Mouse (Mus musculus): ENCODE results near the gene Dgcr2. TPM values are rescaled to one million over a fixed set of nuclear protein-coding genes. Genes with fewer than 3 reads are reported as not detected.

Dgcr2 gene
- polyA plus RNA-seq, 1 experiment from 2014 or later: 68.8 TPM

- no peak for DNase-seq (ENCODE audit: low spot score)
- peaks cover 13% of the 10 kb centered on the region for H3K36me3 ChIP-seq (replicated peaks; ENCODE audit: control insufficient read depth, insufficient read depth, low read depth, low read length)
- 83% methylated on average over 4 of the region's 4 CpGs for WGBS
- no peak overlapping the region for H3K4me2 ChIP-seq (ENCODE audit: low read depth, low read length)
- ATAC-seq (replicated peaks; ENCODE audit: insufficient number of reproducible peaks, low FRiP score, low TSS enrichment, low read depth): no peak
- no peak overlapping the region for H3K9ac ChIP-seq (replicated peaks; ENCODE audit: low read length)
- no peak overlapping the region for H3K4me3 ChIP-seq (ENCODE audit: low read depth, low read length)
- no peaks in the 10 kb centered on the region for H3K4me1 ChIP-seq (ENCODE audit: control insufficient read depth, insufficient read depth, low read length)
- no peak overlapping the region for H3K27ac ChIP-seq (replicated peaks; ENCODE audit: low read depth, low read length)
- no peaks in the 10 kb centered on the region for H3K9me3 ChIP-seq (replicated peaks; ENCODE audit: control insufficient read depth, low read length)
- H3K27me3 ChIP-seq (ENCODE audit: control insufficient read depth, insufficient read depth, low read length): peaks cover 8% of the 10 kb centered on the region
Measured at GRCm38 (mm10) chr16:17839976-17840375, 58.4 kb downstream of the Dgcr2 start.

GRCm38 (mm10) chr16:17838051-17838450 is 60.3 kb downstream of the Dgcr2 start, which contains the start of gene Car15:
Gene Car15, minus strand, starts transcription at chr16:17838364.
- DNase-seq (ENCODE audit: low spot score) (no peak), ATAC-seq (replicated peaks; ENCODE audit: insufficient number of reproducible peaks, low FRiP score, low TSS enrichment, low read depth) (no peak)
- Histone ChIP-seq H3K9me3 (replicated peaks; ENCODE audit: control insufficient read depth, low read length) (no peaks in the 10 kb centered on the region), H3K4me3 (ENCODE audit: low read depth, low read length) (no peak within 1 kb of the TSS), H3K4me2 (ENCODE audit: low read depth, low read length) (no peak within 1 kb of the TSS), H3K9ac (replicated peaks; ENCODE audit: low read length) (no peak within 1 kb of the TSS), H3K27me3 (ENCODE audit: control insufficient read depth, insufficient read depth, low read length) (peaks cover 25% of the 10 kb centered on the region), H3K27ac (replicated peaks; ENCODE audit: low read depth, low read length) (no peak within 1 kb of the TSS), H3K4me1 (ENCODE audit: control insufficient read depth, insufficient read depth, low read length) (peaks cover 3% of the 10 kb centered on the region; the same call in 1 of the 2 replicates), H3K36me3 (replicated peaks; ENCODE audit: control insufficient read depth, insufficient read depth, low read depth, low read length) (peaks cover 6% of the 10 kb centered on the region)
- WGBS: 84% methylated on average over 6 of the region's 6 CpGs

GRCm38 (mm10) chr16:17835481-17835880 is 62.9 kb downstream of the Dgcr2 start:
- H3K9me3 ChIP-seq (replicated peaks; ENCODE audit: control insufficient read depth, low read length): no peaks in the 10 kb centered on the region
- H3K27me3 ChIP-seq (ENCODE audit: control insufficient read depth, insufficient read depth, low read length): peaks cover 50% of the 10 kb centered on the region
- H3K9ac ChIP-seq (replicated peaks; ENCODE audit: low read length): no peak overlapping the region
- H3K27ac ChIP-seq (replicated peaks; ENCODE audit: low read depth, low read length): no peak overlapping the region
- DNase-seq (ENCODE audit: low spot score) (no peak), ATAC-seq (replicated peaks; ENCODE audit: insufficient number of reproducible peaks, low FRiP score, low TSS enrichment, low read depth) (no peak)
- no peak overlapping the region for H3K4me2 ChIP-seq (ENCODE audit: low read depth, low read length)
- H3K36me3 ChIP-seq (replicated peaks; ENCODE audit: control insufficient read depth, insufficient read depth, low read depth, low read length): no peaks in the 10 kb centered on the region
- WGBS: 48% methylated on average over 13 of the region's 13 CpGs
- peaks cover 5% of the 10 kb centered on the region; the same call in 1 of the 2 replicates for H3K4me1 ChIP-seq (ENCODE audit: control insufficient read depth, insufficient read depth, low read length)
- H3K4me3 ChIP-seq (ENCODE audit: low read depth, low read length): no peak overlapping the region

- peaks cover 5% of the 10 kb centered on the region; the same call in 1 of the 2 replicates for H3K4me1 ChIP-seq (ENCODE audit: control insufficient read depth, insufficient read depth, low read length)
- peaks cover 54% of the 10 kb centered on the region for H3K27me3 ChIP-seq (ENCODE audit: control insufficient read depth, insufficient read depth, low read length)
- H3K9ac ChIP-seq (replicated peaks; ENCODE audit: low read length): no peak overlapping the region
Measured at GRCm38 (mm10) chr16:17834543-17834942, 63.8 kb downstream of the Dgcr2 start.

GRCm38 (mm10) chr16:17833681-17834399 is 64.5 kb downstream of the Dgcr2 start:
- 0 out of 2 replicates have a peak overlapping the region, but pooled peaks have one; percentile 20 for H3K27ac ChIP-seq (replicated peaks; ENCODE audit: low read depth, low read length)
- H3K4me1 ChIP-seq (ENCODE audit: control insufficient read depth, insufficient read depth, low read length): peaks cover 5% of the 10 kb centered on the region; the same call in 1 of the 2 replicates
- H3K27me3 ChIP-seq (ENCODE audit: control insufficient read depth, insufficient read depth, low read length): peaks cover 54% of the 10 kb centered on the region
- ATAC-seq (replicated peaks; ENCODE audit: insufficient number of reproducible peaks, low FRiP score, low TSS enrichment, low read depth): 0 out of 2 replicates have a peak, but pooled peaks have one; percentile 10
- no peaks in the 10 kb centered on the region for H3K36me3 ChIP-seq (replicated peaks; ENCODE audit: control insufficient read depth, insufficient read depth, low read depth, low read length)
- H3K4me3 ChIP-seq (ENCODE audit: low read depth, low read length): peak overlapping the region; percentile 60
- WGBS: under 1% methylated on average over 75 of the region's 103 CpGs
- H3K9ac ChIP-seq (replicated peaks; ENCODE audit: low read length): peak overlapping the region; percentile 71
- H3K4me2 ChIP-seq (ENCODE audit: low read depth, low read length): peak overlapping the region; percentile 99
- DNase-seq (ENCODE audit: low spot score): peak; percentile 55
- no peaks in the 10 kb centered on the region for H3K9me3 ChIP-seq (replicated peaks; ENCODE audit: control insufficient read depth, low read length)

More at GRCm38 (mm10) chr16:17834543-17834942, 63.8 kb downstream of the Dgcr2 start:
- peak overlapping the region; percentile 99 for H3K4me2 ChIP-seq (ENCODE audit: low read depth, low read length)
- no peaks in the 10 kb centered on the region for H3K9me3 ChIP-seq (replicated peaks; ENCODE audit: control insufficient read depth, low read length)
- H3K27ac ChIP-seq (replicated peaks; ENCODE audit: low read depth, low read length): no peak overlapping the region
- H3K36me3 ChIP-seq (replicated peaks; ENCODE audit: control insufficient read depth, insufficient read depth, low read depth, low read length): no peaks in the 10 kb centered on the region
- no peak for ATAC-seq (replicated peaks; ENCODE audit: insufficient number of reproducible peaks, low FRiP score, low TSS enrichment, low read depth)
- no peak overlapping the region for H3K4me3 ChIP-seq (ENCODE audit: low read depth, low read length)
- no peak for DNase-seq (ENCODE audit: low spot score)
- 48% methylated on average over 7 of the region's 7 CpGs for WGBS

- Histone ChIP-seq H3K36me3 (replicated peaks; ENCODE audit: control insufficient read depth, insufficient read depth, low read depth, low read length) (no peaks in the 10 kb centered on the region), H3K4me3 (ENCODE audit: low read depth, low read length) (peak overlapping the region; percentile 60), H3K4me2 (ENCODE audit: low read depth, low read length) (peak overlapping the region; percentile 99), H3K27me3 (ENCODE audit: control insufficient read depth, insufficient read depth, low read length) (peaks cover 54% of the 10 kb centered on the region), H3K27ac (replicated peaks; ENCODE audit: low read depth, low read length) (0 out of 2 replicates have a peak overlapping the region, but pooled peaks have one; percentile 20), H3K9me3 (replicated peaks; ENCODE audit: control insufficient read depth, low read length) (no peaks in the 10 kb centered on the region), H3K9ac (replicated peaks; ENCODE audit: low read length) (peak overlapping the region; percentile 71), H3K4me1 (ENCODE audit: control insufficient read depth, insufficient read depth, low read length) (peaks cover 5% of the 10 kb centered on the region; the same call in 1 of the 2 replicates)
- under 1% methylated on average over 37 of the region's 37 CpGs for WGBS
- ATAC-seq (replicated peaks; ENCODE audit: insufficient number of reproducible peaks, low FRiP score, low TSS enrichment, low read depth) (peak; percentile 49; the same call in 1 of the 2 replicates), DNase-seq (ENCODE audit: low spot score) (peak; percentile 57)
Measured at GRCm38 (mm10) chr16:17833321-17833680, 65.1 kb downstream of the Dgcr2 start.

- peak within 1 kb of the TSS; percentile 99 for H3K4me2 ChIP-seq (ENCODE audit: low read depth, low read length)
- no peak for DNase-seq (ENCODE audit: low spot score)
- H3K27ac ChIP-seq (replicated peaks; ENCODE audit: low read depth, low read length): 0 out of 2 replicates have a peak within 1 kb of the TSS, but pooled peaks have one; percentile 20
Measured at GRCm38 (mm10) chr16:17832821-17833220, 65.5 kb downstream of the Dgcr2 start, which contains the start of gene B830017H08Rik. Gene B830017H08Rik, plus strand, starts transcription at chr16:17833121.

GRCm38 (mm10) chr16:17831781-17832180 is 66.6 kb downstream of the Dgcr2 start:
- DNase-seq (ENCODE audit: low spot score) (peak; percentile 36), ATAC-seq (replicated peaks; ENCODE audit: insufficient number of reproducible peaks, low FRiP score, low TSS enrichment, low read depth) (no peak)
- Histone ChIP-seq H3K27me3 (ENCODE audit: control insufficient read depth, insufficient read depth, low read length) (peaks cover 54% of the 10 kb centered on the region), H3K27ac (replicated peaks; ENCODE audit: low read depth, low read length) (no peak overlapping the region), H3K4me1 (ENCODE audit: control insufficient read depth, insufficient read depth, low read length) (peaks cover 5% of the 10 kb centered on the region; the same call in 1 of the 2 replicates), H3K9ac (replicated peaks; ENCODE audit: low read length) (no peak overlapping the region), H3K4me3 (ENCODE audit: low read depth, low read length) (no peak overlapping the region), H3K36me3 (replicated peaks; ENCODE audit: control insufficient read depth, insufficient read depth, low read depth, low read length) (no peaks in the 10 kb centered on the region), H3K9me3 (replicated peaks; ENCODE audit: control insufficient read depth, low read length) (no peaks in the 10 kb centered on the region), H3K4me2 (ENCODE audit: low read depth, low read length) (no peak overlapping the region)
- WGBS: 8% methylated on average over 11 of the region's 11 CpGs

More at GRCm38 (mm10) chr16:17832821-17833220, 65.5 kb downstream of the Dgcr2 start, which contains the start of gene B830017H08Rik:
- no peak for ATAC-seq (replicated peaks; ENCODE audit: insufficient number of reproducible peaks, low FRiP score, low TSS enrichment, low read depth)
- Histone ChIP-seq H3K4me1 (ENCODE audit: control insufficient read depth, insufficient read depth, low read length) (peaks cover 5% of the 10 kb centered on the region; the same call in 1 of the 2 replicates), H3K9me3 (replicated peaks; ENCODE audit: control insufficient read depth, low read length) (no peaks in the 10 kb centered on the region), H3K4me3 (ENCODE audit: low read depth, low read length) (peak within 1 kb of the TSS; percentile 60), H3K9ac (replicated peaks; ENCODE audit: low read length) (peak within 1 kb of the TSS; percentile 71), H3K36me3 (replicated peaks; ENCODE audit: control insufficient read depth, insufficient read depth, low read depth, low read length) (no peaks in the 10 kb centered on the region), H3K27me3 (ENCODE audit: control insufficient read depth, insufficient read depth, low read length) (peaks cover 54% of the 10 kb centered on the region)
- 20% methylated on average over 7 of the region's 7 CpGs for WGBS
